Mouse (Mus musculus): ENCODE measurements around the gene Arhgap10.

The Arhgap10 gene

DNA sequence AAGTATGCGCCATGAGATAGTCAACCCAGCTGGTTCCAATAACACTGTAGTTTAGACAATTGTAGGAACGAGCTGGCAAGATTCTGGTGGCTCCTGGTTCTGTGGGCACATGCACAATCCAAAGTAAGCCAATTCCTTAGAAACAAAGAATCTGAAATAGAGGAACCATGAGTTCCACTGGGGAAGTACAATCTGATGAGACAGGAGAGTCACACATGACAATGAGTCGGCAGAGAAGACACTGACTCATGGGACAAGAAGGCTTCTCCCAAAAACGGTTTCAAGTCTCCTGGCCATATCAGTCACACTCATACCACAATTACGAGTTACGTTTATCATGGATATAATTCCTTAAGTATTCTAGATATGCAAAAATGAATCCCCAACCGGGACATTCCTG lies 75.3 kb downstream of the Arhgap10 start:
- no peak for DNase-seq (ENCODE audit: low spot score)

DNA sequence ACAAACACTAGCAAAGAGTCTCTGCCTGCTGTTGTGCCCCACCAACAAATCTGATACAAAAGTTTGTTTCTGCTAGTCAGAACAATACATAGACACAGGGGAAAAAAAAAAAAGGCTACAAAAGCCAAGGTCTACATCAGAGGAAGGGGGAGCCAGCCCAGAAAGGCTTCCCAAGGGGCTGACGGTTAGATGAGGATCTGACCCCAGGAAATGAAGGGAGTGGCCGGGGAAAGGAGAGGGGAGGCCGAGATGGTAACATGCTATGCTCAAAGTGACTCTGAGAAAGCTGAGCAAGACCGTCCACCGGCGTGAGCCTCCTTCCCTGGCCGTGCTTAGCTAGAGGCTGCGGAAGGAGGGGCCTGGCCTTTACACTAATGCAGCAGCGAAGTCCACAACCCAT lies 76.8 kb downstream of the Arhgap10 start:
- no peak for DNase-seq (ENCODE audit: low spot score)

DNA sequence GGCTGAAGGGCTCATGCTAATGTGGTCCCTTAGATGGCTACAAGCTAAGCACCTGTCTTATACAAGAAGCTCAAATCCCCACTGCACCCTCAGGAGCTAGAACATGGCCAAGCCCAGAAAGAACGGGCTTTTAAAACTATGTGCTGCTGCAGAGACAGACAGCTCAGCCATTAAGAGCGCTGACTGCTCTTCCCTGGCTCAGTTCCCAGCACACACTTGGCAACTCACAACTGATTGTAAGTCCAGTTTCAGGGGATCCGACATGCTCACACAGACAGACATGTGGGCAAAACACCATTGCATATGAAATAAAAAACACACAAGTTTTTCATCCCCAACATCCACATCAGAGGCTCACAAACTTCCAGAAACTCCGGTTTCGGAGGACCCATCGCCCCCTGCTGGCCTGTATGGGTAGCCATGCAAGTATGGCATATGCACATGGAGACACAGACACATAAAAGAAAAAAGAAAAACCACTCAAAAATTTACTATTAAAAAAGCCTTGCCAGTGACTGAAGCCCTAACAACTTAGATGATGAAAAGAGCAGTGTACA lies 77.4 kb downstream of the Arhgap10 start:
- DNase-seq (ENCODE audit: low spot score): no peak

DNA sequence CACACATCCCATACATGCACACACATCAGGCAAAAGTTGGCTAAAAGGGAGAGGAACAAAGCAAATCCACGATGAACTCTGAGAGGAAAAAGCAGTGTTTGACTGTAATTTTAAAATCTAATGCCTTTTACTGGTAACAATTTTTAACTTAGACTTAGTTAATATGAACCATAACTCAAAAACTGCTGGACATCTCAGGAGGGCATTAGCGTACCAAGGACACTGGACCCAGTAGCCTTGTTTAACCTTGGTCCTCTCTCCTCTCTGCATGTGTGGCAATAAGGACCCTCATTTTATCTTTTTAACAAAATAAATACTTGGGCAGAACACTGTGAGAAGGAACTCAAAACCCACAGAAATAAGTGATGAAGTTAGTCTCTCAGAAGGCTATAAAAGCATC lies 78.1 kb downstream of the Arhgap10 start:
- no peak for DNase-seq (ENCODE audit: low spot score)

DNA sequence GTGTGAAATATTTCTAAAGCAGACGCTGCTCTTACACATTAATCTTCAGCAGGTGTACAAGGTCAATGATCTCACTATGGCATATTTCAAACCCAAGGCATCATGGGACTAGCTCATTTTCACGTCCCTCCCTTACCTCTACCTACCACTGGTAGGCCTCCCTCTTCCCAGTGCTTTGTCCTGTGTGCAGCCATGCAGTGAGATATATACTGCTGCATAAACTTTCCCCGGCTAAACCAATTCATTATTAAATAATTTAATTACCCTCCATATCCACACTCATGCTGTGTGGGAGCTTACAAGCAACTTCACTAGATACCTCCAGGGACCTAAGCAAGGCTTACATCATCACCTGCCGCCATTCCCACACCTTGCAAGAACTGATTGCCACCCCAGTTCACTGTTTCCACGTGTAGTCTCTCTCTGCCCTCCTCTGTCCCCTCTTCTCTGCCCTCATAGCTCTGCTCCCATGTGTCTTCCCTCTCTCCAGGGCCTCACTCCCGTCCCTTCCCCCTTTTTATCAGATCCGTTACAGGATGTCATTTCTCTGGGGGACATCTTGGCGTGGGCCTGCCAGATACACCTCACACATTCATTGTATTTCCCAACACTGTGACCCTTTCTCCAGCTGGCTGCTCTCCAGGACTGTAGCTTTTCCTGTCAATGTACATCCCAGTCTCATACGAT lies 79.8 kb downstream of the Arhgap10 start:
- peak; percentile 59 for DNase-seq (ENCODE audit: low spot score)

DNA sequence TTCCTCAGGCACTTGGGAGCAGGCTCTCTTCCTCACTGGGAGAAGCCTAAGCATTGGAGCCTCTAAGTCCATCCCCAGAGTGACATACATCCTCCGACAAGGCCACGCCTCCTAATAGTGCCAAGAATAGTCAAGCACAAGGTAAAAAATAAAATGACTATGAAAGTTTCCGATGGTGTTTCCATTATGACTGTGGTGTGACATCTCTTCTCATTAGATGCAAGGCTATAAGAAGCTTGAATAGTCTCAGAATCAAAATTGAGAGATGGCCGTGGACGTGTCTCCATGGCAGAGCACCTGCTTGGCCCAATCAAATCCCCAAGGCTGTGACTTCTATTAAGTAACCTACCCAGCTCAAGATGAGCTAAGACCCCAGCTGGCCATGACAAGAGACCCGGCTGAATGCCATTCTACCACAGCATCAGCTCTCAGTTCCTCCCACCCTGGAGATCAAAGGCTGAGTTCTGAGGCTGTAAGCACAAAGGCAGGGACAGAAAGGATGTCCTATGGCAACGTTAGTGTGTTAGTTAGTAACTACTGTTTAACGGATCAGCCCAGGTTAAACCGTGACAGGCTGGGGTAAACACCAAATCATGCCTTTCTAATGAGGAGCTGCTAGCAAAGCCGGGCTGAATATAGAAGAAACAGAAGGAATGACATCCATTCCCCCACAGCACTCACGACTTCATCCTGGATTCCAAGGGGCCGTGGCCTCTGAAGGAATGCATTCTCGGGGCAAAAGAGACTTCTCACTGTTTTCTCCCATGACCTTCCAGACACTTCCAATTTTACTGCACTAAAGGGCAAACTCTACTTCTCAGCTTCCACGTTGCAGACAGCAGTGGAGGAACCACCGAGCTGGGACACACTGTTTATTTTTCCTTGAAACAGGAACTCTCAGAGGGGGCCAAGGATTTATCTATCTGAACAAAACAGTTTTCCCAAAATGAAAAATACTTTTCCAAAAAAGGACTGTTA lies 81.5 kb downstream of the Arhgap10 start:
- DNase-seq (ENCODE audit: low spot score): no peak

DNA sequence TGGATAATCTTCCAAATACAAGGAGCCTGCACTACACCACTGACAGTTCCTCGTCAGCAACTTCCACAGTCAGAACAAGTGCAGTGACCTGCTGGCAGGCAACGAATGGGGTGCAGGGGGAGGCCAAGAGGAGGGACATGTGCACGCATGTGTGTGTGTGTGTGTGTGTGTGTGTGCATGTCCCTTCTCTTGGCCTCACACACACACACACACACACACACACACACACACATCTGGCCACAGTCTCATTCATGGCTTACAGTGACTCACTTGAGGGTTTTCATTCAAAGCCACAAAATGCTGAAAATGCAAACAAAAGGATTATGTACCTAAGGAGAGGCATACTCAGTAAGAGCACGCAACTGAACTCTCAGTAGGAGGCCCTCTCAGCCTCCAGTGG lies 84.5 kb downstream of the Arhgap10 start:
- DNase-seq (ENCODE audit: low spot score): no peak

DNA sequence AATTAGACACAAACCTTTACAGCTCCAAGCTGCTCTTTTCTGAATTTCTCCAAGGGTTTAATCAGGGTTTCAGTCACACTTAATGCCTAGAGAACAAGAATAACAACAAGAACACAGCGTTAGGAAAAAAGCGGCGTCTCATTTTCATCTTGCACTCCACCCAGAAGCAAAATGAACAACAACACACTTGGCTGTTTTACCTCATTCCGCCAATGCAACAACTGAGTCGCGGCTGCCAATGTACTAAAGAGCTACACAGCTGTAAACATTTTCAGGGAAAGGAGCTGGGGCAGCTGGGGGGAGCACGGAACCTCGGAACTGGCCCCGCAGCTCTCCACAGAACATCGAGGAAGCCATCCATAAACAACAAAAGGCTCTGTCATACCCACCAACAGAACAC lies 85.0 kb downstream of the Arhgap10 start:
- no peak for DNase-seq (ENCODE audit: low spot score)

DNA sequence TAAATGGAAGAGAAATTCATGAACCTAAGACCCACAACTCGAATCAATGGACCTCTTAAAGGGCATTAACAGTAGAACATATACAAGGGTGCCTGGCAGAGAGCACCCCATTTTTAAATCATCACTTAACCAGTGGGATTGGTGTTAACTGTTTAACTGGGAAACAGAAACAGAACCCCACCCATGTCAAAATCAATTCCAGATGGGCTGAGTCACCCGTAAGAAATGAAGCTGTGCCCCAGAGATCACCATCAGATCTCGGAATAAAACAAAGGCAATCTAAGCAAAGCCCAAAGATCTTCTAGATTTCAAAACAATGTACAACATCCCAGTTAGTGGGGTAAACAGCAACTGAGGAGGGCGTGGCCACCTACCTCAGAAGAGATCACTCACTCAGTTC lies 89.3 kb downstream of the Arhgap10 start:
- DNase-seq (ENCODE audit: low spot score): no peak

DNA sequence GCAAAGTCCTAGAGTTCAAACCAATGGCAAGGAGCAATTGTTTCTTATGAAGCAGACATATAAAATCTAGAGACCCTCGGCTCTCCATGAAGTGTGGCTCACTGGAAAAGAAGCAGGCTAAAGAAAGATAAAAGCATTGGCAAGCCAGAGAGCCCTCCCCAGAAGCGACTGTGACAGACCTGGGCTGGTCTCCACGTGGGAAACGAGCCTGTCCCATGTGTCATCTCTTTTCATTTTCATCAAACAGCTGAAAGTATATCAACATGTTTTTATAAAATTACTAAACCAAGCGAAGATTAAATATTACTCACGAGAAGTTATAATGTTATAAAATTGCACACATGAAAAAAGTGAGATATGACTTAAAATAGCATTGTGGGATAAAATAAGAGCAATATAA lies 89.7 kb downstream of the Arhgap10 start:
- no peak for DNase-seq (ENCODE audit: low spot score)

DNA sequence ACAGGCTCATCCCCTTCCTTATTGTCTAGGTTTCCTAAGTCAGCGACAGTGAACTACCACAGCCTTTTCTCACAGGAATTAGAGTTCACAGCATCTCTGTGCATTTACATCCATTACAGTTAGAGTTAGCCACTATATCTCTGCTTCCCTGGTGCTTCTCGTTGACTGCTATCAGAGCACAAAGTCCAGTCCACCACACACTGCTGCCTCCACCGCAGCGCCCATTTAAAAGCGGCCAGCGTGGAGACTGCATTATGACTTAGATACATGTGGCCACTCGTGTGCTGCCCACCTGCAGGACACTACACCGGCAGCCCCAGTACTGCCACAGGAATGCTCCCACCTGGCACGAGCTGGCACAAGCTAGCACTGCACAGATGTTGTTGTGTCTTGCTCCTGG lies 90.3 kb downstream of the Arhgap10 start:
- no peak for DNase-seq (ENCODE audit: low spot score)

DNA sequence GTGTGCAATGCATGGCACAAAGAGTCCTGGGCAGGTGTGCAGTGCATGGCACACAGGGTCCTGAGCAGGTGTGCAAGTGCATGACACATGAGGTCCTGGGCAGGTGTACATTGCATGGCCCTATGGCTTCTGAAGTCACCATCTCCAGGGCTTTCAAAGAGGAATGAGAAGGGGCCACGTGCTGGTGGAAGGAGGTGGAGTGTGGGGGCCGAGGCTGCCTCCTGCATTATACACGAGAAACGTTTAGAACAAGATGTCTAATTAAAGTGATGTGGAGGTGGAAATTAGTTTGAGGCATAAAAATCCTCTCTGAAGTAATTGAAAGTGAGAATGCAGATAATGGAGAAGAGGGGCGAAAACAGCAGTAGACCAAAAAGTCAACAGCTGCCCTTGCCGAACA lies 93.9 kb downstream of the Arhgap10 start:
- no peak for DNase-seq (ENCODE audit: low spot score)

DNA sequence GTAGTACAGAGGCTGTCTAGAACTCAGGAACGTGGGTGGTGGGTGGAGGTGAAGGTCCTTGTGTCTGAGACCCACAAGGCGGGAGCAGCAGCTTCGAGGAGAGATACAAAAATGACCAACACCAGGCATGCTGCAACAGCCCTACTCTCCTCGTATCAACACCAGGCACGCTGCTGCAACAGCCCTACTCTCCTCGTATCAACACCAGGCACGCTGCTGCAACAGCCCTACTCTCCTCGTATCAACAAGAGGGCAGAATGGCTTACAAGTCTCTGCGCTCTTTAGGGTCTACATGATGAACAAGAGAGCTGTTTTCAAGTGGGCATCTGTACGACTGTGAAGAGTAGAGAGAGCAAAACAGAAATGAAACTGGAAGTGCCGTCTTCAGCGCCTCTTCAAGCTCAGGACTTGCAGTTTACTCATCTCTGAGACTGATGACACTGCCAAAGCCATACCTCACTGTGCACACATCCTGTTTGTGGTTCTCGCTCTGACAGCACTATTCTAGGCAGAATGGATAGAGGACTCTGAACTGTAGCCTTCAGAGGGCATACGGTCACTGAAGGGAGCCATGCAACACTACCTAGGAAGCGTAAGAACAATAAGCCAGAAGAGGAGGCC lies 95.0 kb downstream of the Arhgap10 start:
- no peak for DNase-seq (ENCODE audit: low spot score)

DNA sequence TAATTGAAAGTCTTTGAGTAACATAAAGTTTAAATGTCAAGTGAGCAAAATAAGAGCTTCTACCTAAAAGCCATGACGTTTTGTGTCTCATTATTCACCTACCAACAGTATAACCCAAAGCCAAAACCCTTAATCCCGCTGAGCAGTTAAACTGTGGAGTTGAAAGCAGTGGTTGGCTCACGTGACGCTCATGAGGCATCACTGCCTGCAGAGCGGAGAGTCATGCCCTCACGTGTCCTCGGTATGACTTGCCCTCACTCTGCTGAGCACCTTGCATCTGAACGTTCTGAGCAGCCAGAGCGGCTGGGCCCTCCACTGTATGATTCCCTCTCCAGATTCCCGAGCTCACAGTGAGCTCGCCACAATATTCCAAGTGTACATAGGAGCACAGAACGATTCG lies 96.2 kb downstream of the Arhgap10 start:
- DNase-seq (ENCODE audit: low spot score): no peak

DNA sequence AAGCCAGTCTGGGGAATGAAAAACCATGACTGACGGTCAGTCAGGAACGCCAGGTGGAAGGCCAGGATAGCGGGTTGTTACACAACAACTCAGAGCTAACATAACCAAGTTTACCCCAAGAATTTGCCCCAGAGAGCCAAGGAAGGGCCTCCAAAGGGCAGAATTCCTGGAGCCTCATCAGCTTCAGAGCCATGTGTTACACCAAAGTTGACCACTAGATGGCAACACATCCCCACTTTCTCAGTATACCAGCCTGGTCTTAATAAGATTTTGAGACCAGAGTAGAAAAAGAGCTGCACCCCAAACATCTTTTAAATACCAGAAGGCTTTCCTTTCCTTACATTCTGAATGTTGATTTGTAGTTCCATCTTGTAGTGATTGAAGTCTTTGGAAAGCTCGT lies 98.0 kb downstream of the Arhgap10 start:
- peak; percentile 74 for DNase-seq (ENCODE audit: low spot score)

DNA sequence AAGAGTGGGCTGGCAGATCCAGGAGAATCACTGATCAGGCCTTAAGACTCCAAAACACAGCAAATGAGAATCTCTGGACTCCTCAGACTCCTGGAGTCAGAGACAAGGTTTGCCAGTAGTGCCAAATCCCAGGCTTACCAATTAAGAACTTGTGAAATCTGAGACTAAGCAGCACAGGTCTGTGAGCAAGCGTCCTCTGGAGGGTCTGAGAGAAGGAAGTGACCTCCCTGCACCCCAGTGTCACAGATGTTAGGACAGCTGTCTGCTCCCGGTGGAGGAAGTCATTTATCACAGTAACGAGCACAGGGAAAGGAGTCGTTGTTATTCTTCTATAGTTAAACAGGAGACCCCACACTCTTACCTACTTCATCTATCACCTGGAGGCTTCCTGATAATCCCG lies 101.0 kb downstream of the Arhgap10 start:
- no peak for DNase-seq (ENCODE audit: low spot score)

DNA sequence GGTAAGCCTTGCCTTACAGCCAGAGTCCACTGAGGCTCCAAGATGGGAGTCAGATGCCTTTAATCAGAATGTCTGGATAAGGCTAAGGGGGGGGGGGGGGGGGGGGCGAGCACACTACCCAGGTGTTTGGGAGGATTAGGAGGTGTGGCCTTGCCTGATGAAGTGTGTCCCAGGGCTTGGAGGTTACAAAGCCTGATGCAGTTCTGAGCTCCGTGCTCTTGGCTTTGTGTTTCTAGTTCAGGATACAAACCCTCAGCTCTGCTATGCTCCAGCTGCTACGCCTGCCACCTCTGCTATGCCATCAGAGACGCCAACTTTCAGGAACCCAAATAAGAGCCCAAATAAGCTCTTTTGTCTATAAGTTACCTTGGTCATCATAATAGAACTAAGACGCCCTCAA lies 101.7 kb downstream of the Arhgap10 start:
- DNase-seq (ENCODE audit: low spot score): no peak

DNA sequence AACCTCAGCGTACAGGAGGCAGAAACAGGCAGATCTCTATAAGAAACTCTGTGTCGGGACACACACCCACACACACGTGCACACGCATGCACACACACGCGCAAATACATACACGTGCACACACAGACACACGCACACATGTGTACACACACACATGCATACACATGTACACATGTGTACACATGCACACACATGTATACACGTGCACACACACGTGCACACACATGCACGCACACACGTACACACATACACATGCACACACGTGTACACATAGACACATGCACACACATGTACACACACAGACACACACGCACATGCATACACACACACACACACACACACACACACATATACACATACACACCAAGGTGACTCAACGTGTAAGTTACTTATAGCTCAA lies 106.5 kb downstream of the Arhgap10 start:
- DNase-seq (ENCODE audit: low spot score): no peak

DNA sequence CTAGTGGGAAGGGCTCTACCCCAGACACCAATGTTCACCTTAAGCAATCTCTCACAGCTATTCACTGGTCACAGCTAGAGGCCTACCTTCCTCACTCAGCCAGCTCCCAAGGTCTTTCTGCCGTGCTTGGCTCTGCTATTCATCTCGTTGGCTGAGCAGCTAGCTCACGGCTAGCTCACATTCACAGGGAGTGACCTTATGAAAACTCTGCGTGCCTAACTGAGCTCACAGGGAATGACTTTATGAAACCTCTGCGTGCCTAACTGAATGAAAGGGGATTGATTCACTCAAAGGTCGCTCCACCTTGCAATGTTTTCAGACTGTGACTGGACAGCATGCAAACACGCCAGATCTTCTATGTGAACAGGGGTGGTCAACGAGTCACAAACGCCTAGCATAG lies 107.4 kb downstream of the Arhgap10 start:
- no peak for DNase-seq (ENCODE audit: low spot score)

DNA sequence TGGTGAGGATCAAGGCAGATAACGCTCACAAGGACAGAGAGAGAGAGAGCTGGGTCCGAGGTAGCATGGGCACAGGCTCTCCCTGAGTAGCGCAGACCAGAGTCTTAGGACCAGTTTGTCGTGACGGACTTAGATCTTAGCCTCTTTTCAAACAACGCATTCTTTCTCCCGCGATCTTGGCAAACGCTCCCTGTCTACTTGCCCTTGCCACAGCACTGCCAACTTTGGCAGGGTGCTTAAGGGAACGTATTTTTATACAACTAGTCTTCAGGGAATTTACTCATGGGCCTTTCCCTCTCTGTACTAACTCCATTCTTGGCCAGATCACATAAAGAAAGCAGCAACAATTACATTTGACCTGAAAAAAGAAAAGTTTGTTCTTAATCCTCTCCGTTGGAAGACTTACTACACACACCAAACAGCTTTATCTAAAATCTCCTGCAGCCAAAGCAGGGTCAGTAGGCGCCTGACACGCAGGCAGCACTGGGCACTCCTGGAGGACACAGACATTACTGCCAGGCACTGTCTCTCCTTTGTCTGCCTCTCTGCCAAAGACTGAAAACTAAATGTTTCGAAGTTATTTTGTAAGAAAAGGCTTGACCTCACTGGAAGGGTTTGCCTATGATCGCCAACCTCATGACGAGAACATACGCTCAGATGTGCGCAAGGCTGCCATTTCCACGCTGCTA lies 109.1 kb downstream of the Arhgap10 start:
- DNase-seq (ENCODE audit: low spot score): no peak

DNA sequence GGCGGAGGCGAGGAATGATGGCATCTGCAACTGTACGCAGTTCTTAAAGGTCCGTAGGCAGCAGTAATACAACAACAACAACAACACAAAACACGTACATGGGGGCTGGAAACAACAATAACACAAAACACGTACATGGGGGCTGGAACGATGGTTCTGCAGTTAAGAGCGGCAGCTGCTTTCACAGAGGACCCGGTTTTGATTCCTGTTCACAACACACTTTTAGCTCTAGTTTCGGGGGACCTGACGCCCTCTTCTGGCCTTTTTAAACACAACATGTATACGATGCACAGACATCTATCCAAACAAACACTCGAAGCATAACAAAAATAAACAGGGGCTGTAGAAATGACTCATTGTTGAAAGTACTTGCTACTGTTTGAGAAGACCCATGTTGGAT lies 110.9 kb downstream of the Arhgap10 start:
- no peak for DNase-seq (ENCODE audit: low spot score)

DNA sequence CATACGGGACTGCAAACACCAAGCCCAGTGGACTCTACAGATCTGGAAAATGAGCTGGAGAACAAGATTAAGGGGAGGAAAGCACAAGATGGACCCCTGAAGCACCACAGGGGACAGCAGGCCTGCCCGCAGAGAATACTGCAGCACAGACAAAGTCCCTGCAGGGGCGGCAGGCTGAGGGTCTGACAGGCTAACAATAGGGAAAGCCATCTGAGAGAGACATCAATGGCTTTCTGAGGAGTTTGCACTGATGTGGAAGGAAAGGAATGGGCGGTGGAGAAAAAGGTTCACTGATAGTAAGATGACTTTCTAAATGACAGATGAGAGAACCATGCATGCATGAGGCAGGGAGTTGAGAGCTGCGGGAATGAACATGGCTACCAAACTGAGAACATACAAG lies 111.3 kb downstream of the Arhgap10 start:
- no peak for DNase-seq (ENCODE audit: low spot score)

Measured in MN1 (cell line).